Mouse (Mus musculus) erythroblast, adult 5-6 weeks (primary cell): ENCODE results near the gene Eif4a1. TPM values are rescaled to one million over a fixed set of nuclear protein-coding genes. Genes with fewer than 3 reads are reported as not detected.
"Not testable (repeated sequence)": the region's sequence is repeated elsewhere in the genome, so short reads cannot be mapped to it uniquely, and the experiment has no call there.

Experiments used
- ATAC-seq: replicated peaks from 2 replicates; pipeline ENCODE4 v1.8.0; 2016; ENCODE audit warnings: moderate number of reproducible peaks, mild to moderate bottlenecking, moderate TSS enrichment, inconsistent platforms; ENCODE audit not compliant: poor library complexity, low FRiP score, severe bottlenecking
- total RNA-seq, 2 experiments: library from RNA; stranded (forward) in 1 of 2; stranded (reverse) in 1 of 2; fragments of 150-400 nt in 1 of 2; fragments of 200-764, 138-1000 nt in 1 of 2; gene quantifications; 2 replicates each; pipeline versions ENCODE4 v1.2.3 to v1.2.4; 2015 to 2017; ENCODE audit warnings: low replicate concordance in 2 of 2

Gene Eif4a1
- total RNA-seq, 2 experiments from 2014 or later = 163 to 204 TPM

GRCm38 (mm10) chr11:69655264-69656064 is 16.8 kb downstream of the Eif4a1 start, which contains the start of gene Sox15:
Gene Sox15, plus strand, starts transcription at chr11:69655314.
- peak; percentile 55 for ATAC-seq

- no peak for ATAC-seq
Observed at GRCm38 (mm10) chr11:69654760-69655159, 17.5 kb downstream of the Eif4a1 start.

GRCm38 (mm10) chr11:69653399-69653798 is 18.8 kb downstream of the Eif4a1 start:
- ATAC-seq = no peak

GRCm38 (mm10) chr11:69645860-69646259 is 26.4 kb downstream of the Eif4a1 start:
- ATAC-seq = no peak

DNA sequence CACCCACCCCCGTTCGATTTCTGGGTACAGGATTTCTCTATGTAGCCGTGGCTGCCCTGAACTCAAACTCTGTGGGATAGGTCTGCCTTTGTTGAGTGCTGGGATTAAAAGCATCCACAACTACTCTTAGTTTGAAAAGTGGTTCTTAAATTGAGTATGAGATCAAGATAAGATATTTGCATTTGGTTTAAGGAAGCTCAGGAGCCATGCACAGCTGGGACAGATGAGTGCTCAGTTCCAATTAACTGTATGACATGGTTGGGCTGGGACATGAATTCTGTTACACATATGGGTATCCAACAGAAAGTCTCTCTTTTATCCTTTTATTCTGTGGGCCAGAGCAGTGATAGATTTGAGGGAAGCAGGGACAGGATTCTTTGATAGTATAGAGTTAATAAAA is 36.8 kb downstream of the Eif4a1 start:
- no peak for ATAC-seq

GRCm38 (mm10) chr11:69633128-69633866 is 38.9 kb downstream of the Eif4a1 start:
- ATAC-seq = peak; percentile 36

DNA sequence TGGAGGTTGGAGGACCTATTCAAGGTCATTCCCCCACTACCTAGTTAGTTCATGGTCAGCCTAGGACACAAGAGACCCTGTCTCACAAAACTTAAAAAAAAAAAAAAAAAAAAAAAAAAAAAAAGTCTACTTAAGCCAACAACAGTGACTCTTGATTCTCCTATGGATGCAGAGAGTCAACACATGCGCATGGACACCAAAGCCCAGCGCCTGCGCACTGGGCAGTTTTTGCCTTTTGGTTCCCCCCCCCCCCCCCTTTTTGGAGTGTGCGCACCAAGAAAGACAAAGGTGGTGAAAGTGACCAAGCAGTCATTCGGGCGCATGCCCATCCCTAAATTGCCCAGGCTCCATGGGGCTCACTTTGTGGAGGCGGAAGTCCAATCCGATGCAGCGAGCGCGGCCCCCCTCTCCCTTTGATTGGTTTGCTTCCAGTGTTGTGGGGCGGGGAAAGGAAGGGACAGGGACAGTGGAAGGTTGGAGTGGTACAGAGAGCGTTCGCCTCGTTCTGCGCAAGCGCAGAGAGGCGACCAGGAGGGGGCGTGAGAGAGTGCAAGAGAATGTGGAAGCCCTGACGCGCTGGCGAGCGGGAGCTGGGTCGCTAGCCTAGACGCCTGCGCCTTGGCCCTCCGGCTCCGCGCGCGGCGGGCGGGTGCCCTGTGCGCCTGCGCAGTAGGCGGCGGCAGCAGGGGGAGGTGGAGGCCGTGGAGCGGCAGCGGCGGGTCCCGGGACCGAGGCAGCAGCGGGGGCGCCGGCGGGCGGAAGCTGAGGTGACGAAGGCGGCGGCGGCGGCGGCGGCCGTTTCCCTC is 39.7 kb downstream of the Eif4a1 start, which contains the start of gene Fxr2:
Gene Fxr2, plus strand, starts transcription at position 707 of the 806 bp plus-strand sequence.
- ATAC-seq = peak; percentile 87

DNA sequence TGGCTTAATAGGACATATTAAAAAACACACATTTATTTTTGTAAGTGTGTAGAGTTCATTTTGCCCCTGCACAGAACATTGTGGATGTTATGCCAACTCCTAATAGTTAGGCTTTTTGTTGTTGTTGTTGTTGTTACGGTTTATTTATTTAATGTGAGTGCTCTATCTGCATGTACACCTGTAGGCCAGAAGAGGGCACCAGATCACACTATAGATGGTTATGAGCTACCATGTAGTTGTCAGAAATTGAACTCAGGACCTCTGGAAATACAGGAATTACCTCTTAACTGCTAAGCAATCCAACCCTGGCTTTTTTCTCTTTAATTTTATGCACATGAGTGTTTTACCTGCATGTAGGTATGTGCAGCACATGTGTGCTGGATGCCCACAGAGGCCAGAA is 42.4 kb downstream of the Eif4a1 start:
- no peak for ATAC-seq

DNA sequence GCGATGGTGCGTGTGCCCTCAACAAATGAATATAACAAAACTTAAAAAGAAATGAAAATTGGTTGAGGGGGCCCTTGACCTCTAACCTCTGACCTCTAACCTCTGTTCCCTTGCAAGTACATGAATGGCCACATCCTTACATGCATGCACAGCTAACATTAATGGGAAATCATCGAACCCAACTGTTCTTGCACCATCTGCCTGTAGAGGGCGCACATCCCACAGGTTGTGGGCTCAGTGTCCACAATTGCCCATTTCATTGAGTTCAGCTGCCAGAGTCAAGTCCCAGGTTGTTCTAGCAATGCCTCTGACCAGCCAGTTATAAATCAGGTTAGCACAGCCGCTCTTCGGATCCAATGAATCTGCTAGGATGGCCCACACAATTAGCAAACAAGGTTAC is 43.9 kb downstream of the Eif4a1 start:
- ATAC-seq = peak; percentile 64

- ATAC-seq = not testable (repeated sequence)
Observed at GRCm38 (mm10) chr11:69624339-69624738, 47.9 kb downstream of the Eif4a1 start.

- ATAC-seq = no peak
Observed at GRCm38 (mm10) chr11:69623006-69623405, 49.2 kb downstream of the Eif4a1 start.

DNA sequence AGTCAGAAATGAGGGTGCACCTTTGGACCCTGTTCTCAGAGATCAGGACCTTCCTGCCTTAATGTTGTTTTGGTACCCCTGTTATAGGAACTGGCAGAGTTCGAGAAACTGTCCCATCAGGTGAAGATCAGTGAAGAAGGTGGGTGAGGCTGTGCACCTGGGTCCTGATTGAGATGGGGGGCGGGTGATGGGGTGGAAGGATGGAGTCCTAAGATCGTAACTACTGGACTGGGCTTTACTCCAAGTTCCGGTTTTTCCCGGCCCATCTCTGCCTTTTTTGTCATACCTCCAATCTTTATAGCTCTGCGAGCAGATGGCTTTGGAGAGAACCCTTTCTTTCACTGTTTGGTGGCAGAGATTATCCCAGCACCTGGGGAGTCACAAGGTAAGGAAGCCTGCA is 49.8 kb downstream of the Eif4a1 start:
- no peak for ATAC-seq

DNA sequence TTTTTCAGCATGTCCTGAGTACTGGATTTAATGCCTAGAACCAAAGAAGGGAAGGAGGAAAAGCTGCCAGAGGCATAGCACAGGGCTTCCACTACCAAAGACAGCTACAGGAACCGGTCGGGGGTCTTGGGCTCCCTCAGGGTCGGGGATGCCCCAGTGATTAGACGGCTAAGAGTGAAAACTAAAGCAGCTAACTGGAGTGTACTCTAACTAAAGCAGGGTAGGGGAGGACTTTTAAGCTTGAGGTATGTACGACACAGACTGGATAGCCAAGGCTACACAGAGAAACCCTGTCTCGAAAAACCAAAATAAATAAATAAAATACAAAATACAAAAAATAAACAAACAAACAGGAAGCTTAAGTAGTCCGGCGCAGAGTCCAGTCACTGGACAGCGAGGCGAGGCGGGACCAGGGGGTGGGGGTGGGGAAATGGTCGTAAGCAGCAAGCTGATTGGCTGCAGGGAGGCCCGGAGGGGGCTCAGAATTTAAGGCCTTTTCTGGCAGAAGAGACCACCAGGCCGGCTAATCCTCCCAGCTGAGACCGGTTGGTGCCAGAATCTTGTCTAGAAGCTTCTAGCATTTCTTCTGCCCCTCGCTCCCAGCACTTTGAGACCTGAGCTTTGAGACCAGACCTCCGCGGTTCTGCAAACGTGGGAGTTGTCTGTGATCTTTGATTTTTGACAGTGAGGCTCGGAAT is 50.5 kb downstream of the Eif4a1 start, which contains the start of gene Sat2:
Gene Sat2, plus strand, starts transcription at position 454 of the 698 bp plus-strand sequence.
- no peak; the same call in 1 of the 2 replicates for ATAC-seq

DNA sequence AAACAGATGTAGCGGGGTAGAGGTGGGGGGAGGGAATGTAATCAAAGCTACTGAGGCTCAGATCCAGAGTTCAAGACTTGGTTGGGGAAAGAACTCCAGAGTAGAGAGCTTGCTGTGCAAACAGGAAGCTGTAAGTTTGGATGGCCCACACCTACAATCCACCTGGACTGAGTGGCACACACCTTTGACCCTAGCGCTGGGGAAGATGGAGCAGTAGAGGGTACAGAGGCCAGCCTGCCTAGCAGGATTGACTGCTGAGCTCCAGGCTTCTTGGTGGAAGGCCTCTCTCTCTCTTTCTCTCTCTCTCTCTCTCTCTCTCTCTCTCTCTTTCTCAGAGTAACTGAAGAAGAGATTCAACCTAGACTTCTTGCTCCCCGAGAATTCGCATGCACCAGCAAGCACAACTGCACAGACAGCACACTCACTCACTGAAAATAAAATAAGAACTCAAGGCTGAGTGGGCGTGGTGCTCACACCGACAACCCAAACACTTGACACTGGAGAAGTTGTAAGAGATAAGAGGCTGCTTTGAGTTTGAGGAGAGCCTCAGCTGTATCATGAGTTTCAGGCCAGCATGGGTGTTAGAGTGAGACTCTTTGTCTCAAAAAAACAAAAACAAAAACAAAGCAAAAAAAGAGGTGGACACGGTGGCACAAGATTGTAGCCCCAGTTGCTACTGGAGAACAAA is 51.7 kb downstream of the Eif4a1 start:
- peak; percentile 61 for ATAC-seq

- ATAC-seq = no peak
Observed at GRCm38 (mm10) chr11:69617805-69618204, 54.4 kb downstream of the Eif4a1 start, which contains the start of gene Shbg. Gene Shbg, minus strand, starts transcription at chr11:69617905.
